Mouse (Mus musculus): Measurements from ENCODE around the gene BC037034.

DNA sequence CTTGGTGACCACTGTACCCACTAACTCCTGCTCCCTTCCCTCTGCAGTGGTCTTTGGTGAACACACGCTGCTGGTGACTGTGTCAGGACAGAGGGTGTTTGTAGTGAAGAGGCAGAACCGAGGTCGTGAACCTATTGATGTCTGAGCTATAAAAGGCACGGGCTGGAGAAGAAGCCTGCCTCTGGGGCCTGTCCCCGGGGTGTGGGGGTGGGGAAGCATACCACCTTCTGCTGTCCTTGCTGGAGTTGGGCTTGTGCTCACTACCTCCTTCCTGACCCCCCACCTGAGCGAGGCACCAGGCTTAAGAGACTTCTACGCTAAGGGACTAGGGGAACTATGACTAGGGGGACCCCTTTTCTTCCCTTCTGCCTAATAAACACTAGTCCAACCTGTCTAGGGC lies 4.8 kb downstream of the BC037034 start:
- no peak for TF ChIP-seq CTCF (conservative IDR thresholded peaks at IDR 0.05; ENCODE audit: low read length)
- no peak for TF ChIP-seq NANOG (IDR thresholded peaks at IDR 0.05; ENCODE audit: borderline replicate concordance, low read length)
- no peak for TF ChIP-seq POU5F1 (IDR thresholded peaks at IDR 0.05; ENCODE audit: borderline replicate concordance, low read length)
